Mouse (Mus musculus): Measurements from ENCODE around the gene Tacc2. TPM values are rescaled to one million over a fixed set of nuclear protein-coding genes. Genes with fewer than 3 reads are reported as not detected.

The Tacc2 gene
- total and polyA plus RNA-seq, 2 experiments: 10.0 to 14.3 TPM

- H3K9ac ChIP-seq (ENCODE audit: low read depth, low read length): no peak overlapping the region
- peaks cover 5% of the 10 kb centered on the region for H3K36me3 ChIP-seq (ENCODE audit: control insufficient read depth, insufficient read depth, low read length)
- H3K79me2 ChIP-seq (ENCODE audit: control insufficient read depth, insufficient read depth, low read length): peaks cover 6% of the 10 kb centered on the region; the same call in 1 of the 2 replicates
- H3K4me3 ChIP-seq (ENCODE audit: insufficient read depth, low read depth, low read length): no peak overlapping the region
- TF ChIP-seq CTCF (IDR thresholded peaks at IDR 0.05; ENCODE audit: low read depth, low read length) (peak; percentile 51), POLR2A (IDR thresholded peaks at IDR 0.05; ENCODE audit: extremely low read depth, insufficient read depth, low read length) (no peak)
- H3K27me3 ChIP-seq (ENCODE audit: control insufficient read depth, insufficient read depth, low read length): no peaks in the 10 kb centered on the region
- H3K27ac ChIP-seq (replicated peaks; ENCODE audit: insufficient read depth, low read depth, low read length): no peak overlapping the region
- WGBS: 35% methylated on average over 6 of the region's 6 CpGs
- no peaks in the 10 kb centered on the region for H3K4me1 ChIP-seq (ENCODE audit: control insufficient read depth, insufficient read depth, low read length)
- DNase-seq (ENCODE audit: extremely low read depth, low read depth, low spot score): peak; percentile 34
These were observed 27.9 kb downstream of the Tacc2 start for GRCm38 (mm10) chr7:130605111-130605510.

- Histone ChIP-seq H3K27me3 (ENCODE audit: control insufficient read depth, insufficient read depth, low read length) (no peaks in the 10 kb centered on the region), H3K79me2 (ENCODE audit: control insufficient read depth, insufficient read depth, low read length) (peaks cover 6% of the 10 kb centered on the region; the same call in 1 of the 2 replicates), H3K9ac (ENCODE audit: low read depth, low read length) (no peak overlapping the region), H3K4me3 (ENCODE audit: insufficient read depth, low read depth, low read length) (no peak overlapping the region), H3K27ac (replicated peaks; ENCODE audit: insufficient read depth, low read depth, low read length) (no peak overlapping the region), H3K4me1 (ENCODE audit: control insufficient read depth, insufficient read depth, low read length) (no peaks in the 10 kb centered on the region), H3K36me3 (ENCODE audit: control insufficient read depth, insufficient read depth, low read length) (peaks cover 8% of the 10 kb centered on the region)
- WGBS: 94% methylated on average over 4 of the region's 4 CpGs
- TF ChIP-seq POLR2A (IDR thresholded peaks at IDR 0.05; ENCODE audit: extremely low read depth, insufficient read depth, low read length) (no peak), CTCF (IDR thresholded peaks at IDR 0.05; ENCODE audit: low read depth, low read length) (no peak)
- DNase-seq (ENCODE audit: extremely low read depth, low read depth, low spot score): no peak
These were observed 29.7 kb downstream of the Tacc2 start for GRCm38 (mm10) chr7:130606958-130607357.

- H3K27me3 ChIP-seq (ENCODE audit: control insufficient read depth, insufficient read depth, low read length): no peaks in the 10 kb centered on the region
- no peaks in the 10 kb centered on the region for H3K4me1 ChIP-seq (ENCODE audit: control insufficient read depth, insufficient read depth, low read length)
- TF ChIP-seq CTCF (IDR thresholded peaks at IDR 0.05; ENCODE audit: low read depth, low read length) (no peak), POLR2A (IDR thresholded peaks at IDR 0.05; ENCODE audit: extremely low read depth, insufficient read depth, low read length) (no peak)
- no peak for DNase-seq (ENCODE audit: extremely low read depth, low read depth, low spot score)
- no peak overlapping the region for H3K9ac ChIP-seq (ENCODE audit: low read depth, low read length)
- peaks cover 14% of the 10 kb centered on the region; the same call in 1 of the 2 replicates for H3K79me2 ChIP-seq (ENCODE audit: control insufficient read depth, insufficient read depth, low read length)
- H3K36me3 ChIP-seq (ENCODE audit: control insufficient read depth, insufficient read depth, low read length): peaks cover 3% of the 10 kb centered on the region; the same call in 1 of the 2 replicates
- no peak overlapping the region for H3K4me3 ChIP-seq (ENCODE audit: insufficient read depth, low read depth, low read length)
- 83% methylated on average over 4 of the region's 4 CpGs for WGBS
- H3K27ac ChIP-seq (replicated peaks; ENCODE audit: insufficient read depth, low read depth, low read length): no peak overlapping the region
These were observed 36.7 kb downstream of the Tacc2 start for GRCm38 (mm10) chr7:130613973-130614372.

DNA sequence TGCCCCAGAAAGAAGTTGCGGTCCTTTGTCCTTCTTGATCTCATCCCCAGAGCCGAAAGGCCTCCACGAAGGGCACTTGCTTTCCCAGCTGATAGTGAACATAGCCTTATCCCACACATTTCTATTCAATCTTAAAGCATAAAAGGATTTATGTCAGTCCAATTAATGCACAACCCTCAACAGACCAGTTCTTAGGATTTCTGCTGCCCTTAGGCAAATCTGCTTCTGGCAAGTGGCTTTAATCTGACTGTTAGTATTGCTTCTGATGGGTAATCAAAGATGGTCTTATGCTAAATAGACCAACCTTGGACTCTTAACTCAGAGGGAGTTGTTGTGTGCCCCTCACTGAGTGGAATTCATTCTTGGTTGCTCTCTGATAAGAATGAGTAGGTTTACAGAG, 40.4 kb downstream of the Tacc2 start:
- H3K9ac ChIP-seq (ENCODE audit: low read depth, low read length): no peak overlapping the region
- H3K36me3 ChIP-seq (ENCODE audit: control insufficient read depth, insufficient read depth, low read length): no peaks in the 10 kb centered on the region; the same call in 1 of the 2 replicates
- H3K79me2 ChIP-seq (ENCODE audit: control insufficient read depth, insufficient read depth, low read length): peaks cover 15% of the 10 kb centered on the region; the same call in 1 of the 2 replicates
- no peak overlapping the region for H3K4me3 ChIP-seq (ENCODE audit: insufficient read depth, low read depth, low read length)
- H3K27ac ChIP-seq (replicated peaks; ENCODE audit: insufficient read depth, low read depth, low read length): no peak overlapping the region
- H3K27me3 ChIP-seq (ENCODE audit: control insufficient read depth, insufficient read depth, low read length): no peaks in the 10 kb centered on the region
- 97% methylated on average over 3 of the region's 3 CpGs for WGBS
- DNase-seq (ENCODE audit: extremely low read depth, low read depth, low spot score): no peak
- no peak for TF ChIP-seq POLR2A (IDR thresholded peaks at IDR 0.05; ENCODE audit: extremely low read depth, insufficient read depth, low read length)
- no peak for TF ChIP-seq CTCF (IDR thresholded peaks at IDR 0.05; ENCODE audit: low read depth, low read length)
- no peaks in the 10 kb centered on the region for H3K4me1 ChIP-seq (ENCODE audit: control insufficient read depth, insufficient read depth, low read length)

DNA sequence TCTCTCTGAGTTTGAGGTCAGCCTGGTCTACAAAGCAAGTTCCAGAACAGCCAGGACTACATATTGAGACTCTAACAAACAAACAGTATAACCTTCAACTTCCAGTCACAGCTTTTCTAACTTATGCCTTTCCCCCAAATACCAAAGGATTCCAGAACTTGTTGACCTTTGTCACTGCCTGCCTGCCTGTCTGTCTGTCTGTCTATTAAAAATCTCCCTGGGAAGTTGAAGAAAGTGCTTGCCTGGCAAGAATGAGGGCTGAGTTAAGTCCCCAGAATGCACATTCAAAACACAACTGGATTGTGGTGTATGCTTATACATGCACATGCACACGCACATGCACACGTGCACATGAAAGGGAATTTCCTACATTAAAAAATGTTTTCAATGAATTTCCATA, 43.8 kb downstream of the Tacc2 start:
- Histone ChIP-seq H3K27me3 (ENCODE audit: control insufficient read depth, insufficient read depth, low read length) (no peaks in the 10 kb centered on the region), H3K4me1 (ENCODE audit: control insufficient read depth, insufficient read depth, low read length) (no peaks in the 10 kb centered on the region), H3K27ac (replicated peaks; ENCODE audit: insufficient read depth, low read depth, low read length) (no peak overlapping the region), H3K79me2 (ENCODE audit: control insufficient read depth, insufficient read depth, low read length) (peaks cover 9% of the 10 kb centered on the region; the same call in 1 of the 2 replicates), H3K4me3 (ENCODE audit: insufficient read depth, low read depth, low read length) (no peak overlapping the region), H3K36me3 (ENCODE audit: control insufficient read depth, insufficient read depth, low read length) (peaks cover 2% of the 10 kb centered on the region; the same call in 1 of the 2 replicates), H3K9ac (ENCODE audit: low read depth, low read length) (no peak overlapping the region)
- 82% methylated on average over 2 of the region's 2 CpGs for WGBS
- TF ChIP-seq POLR2A (IDR thresholded peaks at IDR 0.05; ENCODE audit: extremely low read depth, insufficient read depth, low read length) (no peak), CTCF (IDR thresholded peaks at IDR 0.05; ENCODE audit: low read depth, low read length) (no peak)
- DNase-seq (ENCODE audit: extremely low read depth, low read depth, low spot score): no peak

GRCm38 (mm10) chr7:130621953-130622352, 44.7 kb downstream of the Tacc2 start:
- Histone ChIP-seq H3K36me3 (ENCODE audit: control insufficient read depth, insufficient read depth, low read length) (peaks cover 2% of the 10 kb centered on the region; the same call in 1 of the 2 replicates), H3K27me3 (ENCODE audit: control insufficient read depth, insufficient read depth, low read length) (no peaks in the 10 kb centered on the region), H3K4me1 (ENCODE audit: control insufficient read depth, insufficient read depth, low read length) (no peaks in the 10 kb centered on the region), H3K4me3 (ENCODE audit: insufficient read depth, low read depth, low read length) (no peak overlapping the region), H3K9ac (ENCODE audit: low read depth, low read length) (no peak overlapping the region), H3K79me2 (ENCODE audit: control insufficient read depth, insufficient read depth, low read length) (peaks cover 7% of the 10 kb centered on the region; the same call in 1 of the 2 replicates), H3K27ac (replicated peaks; ENCODE audit: insufficient read depth, low read depth, low read length) (no peak overlapping the region)
- WGBS: 74% methylated on average over 3 of the region's 3 CpGs
- TF ChIP-seq CTCF (IDR thresholded peaks at IDR 0.05; ENCODE audit: low read depth, low read length) (no peak), POLR2A (IDR thresholded peaks at IDR 0.05; ENCODE audit: extremely low read depth, insufficient read depth, low read length) (no peak)
- no peak for DNase-seq (ENCODE audit: extremely low read depth, low read depth, low spot score)

Data from liver, adult 2 months (tissue).